Mouse (Mus musculus): ENCODE measurements around the gene Gm47289.

- TF ChIP-seq CTCF (IDR thresholded peaks at IDR 0.05) = no peak
- no peak for TF ChIP-seq POLR2A (IDR thresholded peaks at IDR 0.05; ENCODE audit: insufficient read depth, low read depth, low read length)
- TF ChIP-seq EP300 (IDR thresholded peaks at IDR 0.05; ENCODE audit: insufficient read depth, low read depth, low read length) = no peak
These were observed 39.4 kb upstream of the Gm47289 start for GRCm38 (mm10) chr9:119119409-119120167.
